Mouse (Mus musculus) erythroblast, embryonic 14.5 days (primary cell): ENCODE data around the gene Gm7879.

Experiments used
- GATA1 ChIP-seq: IDR thresholded peaks from 2 replicates; pipeline ENCODE4 v1.6.1; 2012; ENCODE audit warnings: low read length, inconsistent platforms, mixed read lengths
- TAL1 ChIP-seq: IDR thresholded peaks from 3 replicates; pipeline ENCODE4 v1.6.1; 2012; ENCODE audit warnings: low read length, inconsistent platforms, mixed read lengths

DNA sequence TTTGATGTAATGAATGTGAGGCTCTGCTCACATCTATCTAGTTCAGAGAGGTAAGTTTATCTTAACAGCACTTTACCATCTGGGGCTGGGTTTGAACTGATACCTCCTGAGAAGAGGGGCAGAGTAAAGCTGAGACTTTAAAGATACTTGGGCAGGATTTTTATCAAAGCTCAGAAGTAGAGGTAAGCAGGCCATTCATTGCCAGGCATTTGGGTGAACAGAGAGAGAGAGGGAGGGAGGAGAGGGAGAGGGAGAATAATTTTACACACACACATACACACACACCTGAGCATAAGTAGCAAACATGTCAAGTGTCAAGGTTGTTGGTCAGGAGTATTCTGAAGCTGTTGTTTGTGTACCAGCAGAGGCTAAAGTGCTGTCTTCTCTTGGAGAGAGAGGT lies 44.7 kb upstream of the Gm7879 start, which contains the start of gene Cd38:
- TF ChIP-seq GATA1 (no peak), TAL1 (no peak)
